ENCODE assay signal across 8 mouse cellular contexts in genomic region chr6:39205650-39206580, GRCm38 (mm10). TPM values are rescaled to one million over a fixed set of nuclear protein-coding genes. Genes with fewer than 3 reads are reported as not detected.
DNase-seq lines count a peak whose midpoint lies in the region; ATAC-seq and TF ChIP-seq lines count a peak whose summit lies in the region.

No protein-coding gene starts in this region.

- H3K4me3 ChIP-seq in thymus, adult 2 months (ENCODE audit: control insufficient read depth, insufficient read depth, low read length): peak overlapping the region; percentile 97
- peak overlapping the region; percentile 76 for H3K4me3 ChIP-seq in heart, embryonic 10.5 days
- H3K4me3 ChIP-seq in small intestine, adult 2 months (ENCODE audit: low read depth, low read length): peak overlapping the region; percentile 98

- H3K9me3 ChIP-seq in heart, embryonic 10.5 days: no peaks in the 10 kb centered on the region

- ATAC-seq in megakaryocyte progenitor cell, adult 5-6 weeks (replicated peaks; ENCODE audit: poor library complexity): no peak

- H3K4me1 ChIP-seq in thymus, adult 2 months (replicated peaks; ENCODE audit: control insufficient read depth, insufficient read depth, low read length): peaks cover 3% of the 10 kb centered on the region; the same call in 1 of the 2 replicates
- peaks cover 5% of the 10 kb centered on the region for H3K4me1 ChIP-seq in heart, embryonic 10.5 days
- 0 out of 2 replicates have a peak, but pooled peaks cover 2% of the 10 kb centered on the region for H3K4me1 ChIP-seq in small intestine, adult 2 months (ENCODE audit: control insufficient read depth, insufficient read depth, insufficient read length, low read length)

- H3K36me3 ChIP-seq in thymus, adult 2 months (ENCODE audit: control insufficient read depth, insufficient read depth, low read length): no peaks in the 10 kb centered on the region
- H3K36me3 ChIP-seq in heart, embryonic 10.5 days: no peaks in the 10 kb centered on the region
- no peaks in the 10 kb centered on the region for H3K36me3 ChIP-seq in small intestine, adult 2 months (ENCODE audit: control insufficient read depth, insufficient read depth, low read length)

- WGBS in thymus, adult 2 months: under 1% methylated on average over 110 of the region's 121 CpGs
- WGBS in heart, embryonic 10.5 days: under 1% methylated on average over 113 of the region's 121 CpGs
- under 1% methylated on average over 108 of the region's 121 CpGs for WGBS in small intestine, adult 2 months

- TF ChIP-seq CTCF in thymus, adult 2 months (IDR thresholded peaks at IDR 0.05; ENCODE audit: borderline replicate concordance, control insufficient read depth, extremely low read depth, insufficient read depth, low read length, poor library complexity): peak; percentile 1; the same call in 1 of the 2 replicates
- TF ChIP-seq CTCF in small intestine, adult 2 months (IDR thresholded peaks at IDR 0.05; ENCODE audit: extremely low read depth, insufficient read length, insufficient replicate concordance, low read depth, low read length): no peak

- DNase-seq in thymus, adult 2 months: peak; percentile 55
- no peak for DNase-seq in thymus, postnatal 36 days
- DNase-seq in cerebellum, adult 8-10 months: peak; percentile 42
- no peak for DNase-seq in heart, embryonic 10.5 days (ENCODE audit: low spot score)
- DNase-seq in kidney, postnatal 4 days: peak; percentile 59 to 71
- peak; percentile 30 for DNase-seq in mesoderm, embryonic 11.5 days (ENCODE audit: low read depth, low spot score)

- TF ChIP-seq POLR2A in thymus, adult 2 months (IDR thresholded peaks at IDR 0.05; ENCODE audit: control insufficient read depth, extremely low read depth, insufficient read depth, low read length, poor library complexity): no peak
- no peak for TF ChIP-seq POLR2A in small intestine, adult 2 months (IDR thresholded peaks at IDR 0.05; ENCODE audit: low read depth, low read length)

- peak overlapping the region; percentile 42 for H3K27ac ChIP-seq in thymus, adult 2 months (ENCODE audit: control insufficient read depth, insufficient read depth, low read length)
- H3K27ac ChIP-seq in heart, embryonic 10.5 days: peak overlapping the region; percentile 96
- peak overlapping the region; percentile 97 for H3K27ac ChIP-seq in small intestine, adult 2 months (ENCODE audit: insufficient read depth, low read depth, low read length)

- H3K27me3 ChIP-seq in thymus, adult 2 months (ENCODE audit: control insufficient read depth, insufficient read depth, low read length): no peaks in the 10 kb centered on the region
- no peaks in the 10 kb centered on the region for H3K27me3 ChIP-seq in heart, embryonic 10.5 days (ENCODE audit: insufficient read depth, poor library complexity, severe bottlenecking)
- H3K27me3 ChIP-seq in small intestine, adult 2 months (ENCODE audit: control insufficient read depth, insufficient read depth, low read length): no peaks in the 10 kb centered on the region

RNA-seq across cellular contexts. Expression of gene Kdm7a, which starts 0.7 kb away (rescaled TPM):
- polyA plus RNA-seq in thymus, adult 2 months (2012; rRNA removed): 3.5 and 3.7 TPM in 2 replicates
- 4.9 and 5.7 TPM in 2 replicates for polyA plus RNA-seq in heart, embryonic 10.5 days (2016; fragmentation: Nextera tagmentation; extraction: Ambion mirVana)
- polyA plus RNA-seq in small intestine, adult 2 months (2012; rRNA removed): 1.4 and 3.6 TPM in 2 replicates
- 11.4 and 12.5 TPM in 2 replicates for total RNA-seq in megakaryocyte progenitor cell, adult 5-6 weeks (2015)
- 9.0 and 11.4 TPM in 2 replicates for total RNA-seq in megakaryocyte progenitor cell, adult 5-6 weeks (2017)

Comparison
In these comparisons a context has a peak if more than half of its experiments do, and no peak if none do; other contexts are left out.
1. DNase-seq: peak in thymus, adult 2 months (single experiment), cerebellum, adult 8-10 months (single experiment), kidney, postnatal 4 days (2 of 2) and mesoderm, embryonic 11.5 days (single experiment); none in thymus, postnatal 36 days (0 of 2) and heart, embryonic 10.5 days (single experiment).
2. H3K27ac ChIP-seq: peak in every context shown above with its lines; median percentile 97 in small intestine, adult 2 months; 96 in heart, embryonic 10.5 days; 42 in thymus, adult 2 months.
3. Peak in every context shown above with its lines, with median percentiles within 50 percentile points of each other: H3K4me3 ChIP-seq.